Mouse (Mus musculus): ENCODE data around the gene Nlrc5.

DNA sequence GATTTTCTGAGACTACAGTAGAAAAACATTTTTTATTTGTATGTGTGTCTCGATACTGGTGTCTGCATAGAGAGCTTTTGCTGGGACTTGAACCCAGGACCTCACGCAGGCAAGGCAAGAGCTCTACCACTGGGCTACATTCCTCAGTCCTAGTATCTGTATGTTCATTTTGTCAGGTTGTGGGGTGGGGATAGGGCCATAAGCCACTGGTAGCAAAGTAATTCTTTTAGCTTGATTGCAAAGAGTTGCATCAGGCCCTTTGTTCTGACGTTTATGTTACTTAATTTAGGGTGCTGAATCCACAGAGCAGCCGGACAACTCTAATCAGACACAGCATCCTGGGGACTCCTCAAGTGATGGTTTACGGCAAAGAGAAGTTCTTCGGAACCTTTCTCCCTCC, 43.7 kb upstream of the Nlrc5 start:
- TF ChIP-seq CTCF (IDR thresholded peaks at IDR 0.05; ENCODE audit: insufficient read depth, low read length) (no peak), POLR2A (IDR thresholded peaks at IDR 0.05; ENCODE audit: borderline replicate concordance, extremely low read depth, low read depth, low read length) (no peak)
